Mouse (Mus musculus) forebrain, embryonic 15.5 days (tissue): Measurements from ENCODE around the gene Pgc. TPM values are rescaled to one million over a fixed set of nuclear protein-coding genes. Genes with fewer than 3 reads are reported as not detected.

ENCODE experiments used
- ATAC-seq: fragments of 200-750 bp; cut with Nextera tagmentation; replicated peaks from 2 replicates; pipeline ENCODE4 v1.8.0; 2017; ENCODE audit warnings: mild to moderate bottlenecking, moderate TSS enrichment, moderate library complexity
- H3K27ac ChIP-seq: fragments of 300-500 bp; sonication (generic); replicated peaks from 2 replicates; pipeline ENCODE4 v1.5.1; 2015; ENCODE audit warnings: mild to moderate bottlenecking, inconsistent platforms
- H3K27me3 ChIP-seq: fragments of 300-500 bp; sonication (generic); 2 replicates; pipeline ENCODE4 v1.6.1; 2015; ENCODE audit warnings: inconsistent platforms
- H3K36me3 ChIP-seq: fragments of 300-500 bp; sonication (generic); 2 replicates; pipeline ENCODE4 v1.6.1; 2015; ENCODE audit warnings: mild to moderate bottlenecking, inconsistent platforms
- H3K4me1 ChIP-seq: fragments of 300-500 bp; sonication (generic); 2 replicates; pipeline ENCODE4 v1.6.1; 2015; ENCODE audit warnings: inconsistent platforms
- H3K4me2 ChIP-seq: fragments of 300-500 bp; sonication (generic); replicated peaks from 2 replicates; pipeline ENCODE4 v1.6.1; 2015; ENCODE audit warnings: mild to moderate bottlenecking, inconsistent platforms
- H3K4me3 ChIP-seq: fragments of 300-500 bp; sonication (generic); 2 replicates; pipeline ENCODE4 v1.5.1; 2015; ENCODE audit warnings: mild to moderate bottlenecking, inconsistent platforms
- H3K9ac ChIP-seq: fragments of 300-500 bp; sonication (generic); replicated peaks from 2 replicates; pipeline ENCODE4 v1.6.1; 2015; ENCODE audit warnings: mild to moderate bottlenecking, inconsistent platforms
- H3K9me3 ChIP-seq: fragments of 300-500 bp; sonication (generic); 2 replicates; pipeline ENCODE4 v1.6.1; 2016; ENCODE audit warnings: inconsistent platforms
- WGBS: fragments of 180-500 bp; shearing (Covaris S2); methylation state at CpG from one replicate; pipeline ENCODE4 v1.1.7; 2015; ENCODE audit warnings: mixed read lengths; 5-methylcytosine and 5-hydroxymethylcytosine counted together
- polyA plus RNA-seq: library from polyadenylated mRNA; unstranded; fragments of >200 nt; fragmentation: Nextera tagmentation; extraction: Ambion mirVana; gene quantifications from 2 replicates; pipeline ENCODE4 v1.2.1, GENCODE M21; 2015

The Pgc gene
- polyA plus RNA-seq, 1 experiment from 2014 or later = not detected

GRCm38 (mm10) chr17:47740186-47740585 lies 13.5 kb downstream of the Pgc start:
- H3K9me3 ChIP-seq = no peaks in the 10 kb centered on the region
- H3K4me1 ChIP-seq = peaks cover 19% of the 10 kb centered on the region
- H3K36me3 ChIP-seq = no peaks in the 10 kb centered on the region
- WGBS = 56% methylated on average over 2 of the region's 2 CpGs
- H3K4me2 ChIP-seq = no peak overlapping the region
- H3K27me3 ChIP-seq = peaks cover 29% of the 10 kb centered on the region
- no peak overlapping the region for H3K9ac ChIP-seq
- H3K27ac ChIP-seq = no peak overlapping the region
- H3K4me3 ChIP-seq = no peak overlapping the region
- ATAC-seq = no peak

DNA sequence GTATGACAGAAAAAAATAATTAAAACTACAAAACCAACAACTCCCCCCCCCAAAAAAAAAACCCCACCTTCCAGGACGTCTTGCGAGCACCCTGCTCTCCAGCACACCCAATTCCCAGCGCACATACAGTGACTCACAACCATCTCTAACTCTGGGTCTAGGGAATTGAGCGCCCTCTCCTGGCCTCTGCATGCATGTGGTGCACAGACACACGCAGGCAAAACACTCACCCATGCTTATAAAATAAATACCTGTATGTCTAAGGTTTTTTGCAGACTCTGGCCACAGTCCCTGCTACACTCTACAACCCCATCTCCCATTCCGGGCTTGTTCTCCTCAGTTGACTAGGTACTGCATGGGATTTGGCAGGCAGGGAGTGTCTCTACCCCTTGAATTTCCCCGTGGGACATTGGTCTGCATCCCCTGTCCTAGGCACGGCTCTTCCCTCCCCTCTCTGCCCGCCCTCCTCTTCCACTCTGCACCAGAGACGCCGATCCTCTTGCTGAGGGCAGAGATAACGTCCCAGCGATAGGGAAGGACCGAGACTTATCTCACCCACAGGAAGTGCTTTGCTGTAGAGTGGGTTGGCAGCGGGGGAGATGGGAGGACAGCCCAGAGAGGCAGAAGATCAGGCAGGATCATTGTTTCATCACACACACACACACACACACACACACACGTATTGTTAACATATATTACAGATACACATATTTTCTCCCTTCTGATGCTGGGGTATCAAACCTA lies 16.5 kb downstream of the Pgc start:
- H3K27ac ChIP-seq = no peak overlapping the region
- 51% methylated on average over 16 of the region's 16 CpGs for WGBS

GRCm38 (mm10) chr17:47744086-47744485 lies 17.4 kb downstream of the Pgc start:
- Histone ChIP-seq H3K4me3 (no peak overlapping the region), H3K27me3 (peaks cover 8% of the 10 kb centered on the region; the same call in 1 of the 2 replicates), H3K36me3 (no peaks in the 10 kb centered on the region), H3K4me2 (no peak overlapping the region), H3K9ac (no peak overlapping the region), H3K27ac (no peak overlapping the region), H3K4me1 (no peaks in the 10 kb centered on the region), H3K9me3 (no peaks in the 10 kb centered on the region)
- ATAC-seq = no peak
- 94% methylated on average over 14 of the region's 14 CpGs for WGBS

More for the DNA sequence above, 16.5 kb downstream of the Pgc start:
- H3K36me3 ChIP-seq = no peaks in the 10 kb centered on the region
- H3K9me3 ChIP-seq = no peaks in the 10 kb centered on the region
- peaks cover 7% of the 10 kb centered on the region for H3K4me1 ChIP-seq
- peaks cover 17% of the 10 kb centered on the region for H3K27me3 ChIP-seq
- H3K4me2 ChIP-seq = no peak overlapping the region
- H3K9ac ChIP-seq = no peak overlapping the region
- ATAC-seq = no peak
- no peak overlapping the region for H3K4me3 ChIP-seq

GRCm38 (mm10) chr17:47744746-47745368 lies 18.2 kb downstream of the Pgc start:
- H3K4me3 ChIP-seq = no peak overlapping the region
- H3K9ac ChIP-seq = no peak overlapping the region
- no peaks in the 10 kb centered on the region for H3K4me1 ChIP-seq
- H3K4me2 ChIP-seq = no peak overlapping the region
- no peak overlapping the region for H3K27ac ChIP-seq
- H3K36me3 ChIP-seq = no peaks in the 10 kb centered on the region
- H3K9me3 ChIP-seq = no peaks in the 10 kb centered on the region
- WGBS = 91% methylated on average over 10 of the region's 10 CpGs
- no peak for ATAC-seq
- H3K27me3 ChIP-seq = peaks cover under 1% of the 10 kb centered on the region; the same call in 1 of the 2 replicates

DNA sequence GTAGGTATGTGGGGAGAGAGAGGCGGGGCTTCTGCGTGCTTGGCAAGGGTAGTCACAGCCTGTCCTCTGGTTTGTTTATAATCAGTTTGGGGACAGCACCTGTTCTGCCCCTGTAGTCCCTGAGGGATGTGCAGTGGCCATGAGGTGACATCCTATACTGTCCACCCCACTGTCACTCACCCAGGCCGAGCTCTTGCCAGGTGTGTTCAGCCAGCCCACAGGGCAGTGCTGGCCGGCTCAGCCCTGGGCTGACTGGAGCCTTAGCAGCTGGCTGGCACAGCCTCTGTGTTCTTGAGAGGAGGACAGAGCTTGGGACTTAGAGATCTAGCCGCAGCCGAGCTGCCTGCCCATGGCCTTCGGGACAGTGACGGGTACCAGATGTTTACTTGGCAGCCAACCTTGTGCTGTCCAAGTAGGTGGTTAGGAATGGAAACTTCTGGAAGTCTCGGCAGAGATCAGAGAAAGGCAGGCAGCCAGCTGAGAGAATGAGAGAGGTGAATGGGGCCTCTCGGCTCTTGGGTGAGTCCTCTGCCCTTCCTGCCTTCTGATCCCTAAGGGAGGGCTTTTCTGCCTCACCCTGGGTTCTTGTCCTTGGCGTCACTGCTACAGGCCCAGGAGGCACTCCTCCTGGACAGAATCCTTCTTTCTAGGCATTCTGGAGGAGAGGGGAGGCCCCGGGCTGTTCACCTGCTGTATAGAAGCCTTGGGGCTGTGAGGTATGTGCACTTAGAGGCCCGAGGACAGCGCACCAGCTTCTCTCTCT lies 22.3 kb downstream of the Pgc start:
- no peak for ATAC-seq
- 80% methylated on average over 14 of the region's 14 CpGs for WGBS
- H3K4me2 ChIP-seq = no peak overlapping the region
- H3K36me3 ChIP-seq = no peaks in the 10 kb centered on the region
- no peaks in the 10 kb centered on the region for H3K4me1 ChIP-seq
- H3K27me3 ChIP-seq = no peaks in the 10 kb centered on the region
- H3K9ac ChIP-seq = no peak overlapping the region
- no peak overlapping the region for H3K4me3 ChIP-seq
- no peaks in the 10 kb centered on the region for H3K9me3 ChIP-seq
- H3K27ac ChIP-seq = no peak overlapping the region

DNA sequence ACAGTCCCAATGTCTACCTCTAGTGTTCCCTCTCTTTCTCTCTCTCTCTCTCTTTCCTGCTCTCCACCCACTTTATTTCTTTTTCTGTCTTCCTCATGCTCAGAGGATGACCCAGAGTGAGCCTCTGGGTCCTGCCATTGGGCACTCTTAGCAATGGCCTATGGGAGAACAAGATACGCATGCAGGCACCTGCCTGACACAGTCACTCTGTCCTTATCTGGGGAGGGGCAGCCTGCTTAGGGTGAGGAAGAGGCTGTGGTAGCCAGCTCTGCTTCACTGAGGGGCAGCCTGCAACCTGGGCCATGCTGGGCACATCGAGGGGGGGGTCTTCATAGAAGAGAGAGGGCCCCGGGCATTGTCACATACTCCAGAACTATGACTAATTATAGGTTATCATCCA lies 23.0 kb downstream of the Pgc start:
- Histone ChIP-seq H3K36me3 (no peaks in the 10 kb centered on the region), H3K9ac (no peak overlapping the region), H3K4me3 (no peak overlapping the region), H3K9me3 (no peaks in the 10 kb centered on the region), H3K4me1 (no peaks in the 10 kb centered on the region), H3K27ac (no peak overlapping the region), H3K27me3 (no peaks in the 10 kb centered on the region), H3K4me2 (no peak overlapping the region)
- ATAC-seq = no peak
- WGBS = 66% methylated on average over 3 of the region's 3 CpGs

- no peak overlapping the region for H3K27ac ChIP-seq
- 65% methylated on average over 6 of the region's 6 CpGs for WGBS
Measured at GRCm38 (mm10) chr17:47750101-47750500, 23.5 kb downstream of the Pgc start.

DNA sequence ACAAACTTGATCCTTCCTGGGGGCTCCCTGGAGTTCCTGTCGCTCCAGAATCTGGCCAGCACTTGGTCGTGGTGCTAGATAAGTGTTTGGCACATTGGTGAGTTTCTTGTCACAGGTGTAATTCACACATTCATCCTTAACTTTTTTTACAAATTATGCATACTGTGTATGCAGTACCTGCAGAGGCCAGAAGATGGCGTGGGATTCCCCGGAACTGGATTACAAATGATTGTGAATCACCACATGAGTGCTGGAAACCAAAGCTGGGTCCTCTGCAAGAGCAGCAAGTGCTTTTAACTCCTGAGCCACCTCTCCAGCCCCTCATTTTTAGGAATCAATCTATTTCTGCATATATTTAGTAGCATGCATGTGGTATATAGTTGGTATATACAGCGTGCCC lies 25.2 kb downstream of the Pgc start:
- H3K4me2 ChIP-seq = no peak overlapping the region
- no peak for ATAC-seq
- no peaks in the 10 kb centered on the region for H3K27me3 ChIP-seq
- no peak overlapping the region for H3K9ac ChIP-seq
- no peaks in the 10 kb centered on the region for H3K9me3 ChIP-seq
- no peak overlapping the region for H3K27ac ChIP-seq
- H3K4me3 ChIP-seq = no peak overlapping the region
- H3K4me1 ChIP-seq = no peaks in the 10 kb centered on the region
- H3K36me3 ChIP-seq = no peaks in the 10 kb centered on the region
- 72% methylated on average over 5 of the region's 5 CpGs for WGBS

More at GRCm38 (mm10) chr17:47750101-47750500, 23.5 kb downstream of the Pgc start:
- Histone ChIP-seq H3K27me3 (no peaks in the 10 kb centered on the region), H3K36me3 (no peaks in the 10 kb centered on the region), H3K4me3 (no peak overlapping the region), H3K9me3 (no peaks in the 10 kb centered on the region), H3K9ac (no peak overlapping the region), H3K4me1 (no peaks in the 10 kb centered on the region), H3K4me2 (no peak overlapping the region)
- ATAC-seq = no peak

- no peak for ATAC-seq
- Histone ChIP-seq H3K9me3 (no peaks in the 10 kb centered on the region), H3K9ac (no peak overlapping the region), H3K4me1 (no peaks in the 10 kb centered on the region), H3K4me3 (no peak overlapping the region), H3K27ac (no peak overlapping the region), H3K4me2 (no peak overlapping the region), H3K36me3 (no peaks in the 10 kb centered on the region), H3K27me3 (no peaks in the 10 kb centered on the region)
- WGBS = 84% methylated on average over 8 of the region's 8 CpGs
Measured at GRCm38 (mm10) chr17:47753130-47753775, 26.6 kb downstream of the Pgc start.

GRCm38 (mm10) chr17:47754246-47754645 lies 27.6 kb downstream of the Pgc start:
- 87% methylated on average over 12 of the region's 13 CpGs for WGBS
- Histone ChIP-seq H3K4me1 (no peaks in the 10 kb centered on the region), H3K4me3 (no peak overlapping the region), H3K4me2 (no peak overlapping the region), H3K9ac (no peak overlapping the region), H3K27me3 (no peaks in the 10 kb centered on the region), H3K9me3 (no peaks in the 10 kb centered on the region), H3K36me3 (no peaks in the 10 kb centered on the region), H3K27ac (no peak overlapping the region)
- ATAC-seq = no peak

- H3K27me3 ChIP-seq = no peaks in the 10 kb centered on the region
- no peaks in the 10 kb centered on the region for H3K36me3 ChIP-seq
- no peaks in the 10 kb centered on the region for H3K4me1 ChIP-seq
- no peak overlapping the region for H3K9ac ChIP-seq
- ATAC-seq = no peak
- no peak overlapping the region for H3K4me3 ChIP-seq
- WGBS = 46% methylated on average over 6 of the region's 6 CpGs
- no peak overlapping the region for H3K4me2 ChIP-seq
- H3K27ac ChIP-seq = no peak overlapping the region
- no peaks in the 10 kb centered on the region for H3K9me3 ChIP-seq
Measured at GRCm38 (mm10) chr17:47756366-47756765, 29.7 kb downstream of the Pgc start.
